Mouse (Mus musculus): ENCODE results near the gene Rab34.
"Not testable (repeated sequence)": the region's sequence is repeated elsewhere in the genome, so short reads cannot be mapped to it uniquely, and the experiment has no call there.

Gene Rab34

DNA sequence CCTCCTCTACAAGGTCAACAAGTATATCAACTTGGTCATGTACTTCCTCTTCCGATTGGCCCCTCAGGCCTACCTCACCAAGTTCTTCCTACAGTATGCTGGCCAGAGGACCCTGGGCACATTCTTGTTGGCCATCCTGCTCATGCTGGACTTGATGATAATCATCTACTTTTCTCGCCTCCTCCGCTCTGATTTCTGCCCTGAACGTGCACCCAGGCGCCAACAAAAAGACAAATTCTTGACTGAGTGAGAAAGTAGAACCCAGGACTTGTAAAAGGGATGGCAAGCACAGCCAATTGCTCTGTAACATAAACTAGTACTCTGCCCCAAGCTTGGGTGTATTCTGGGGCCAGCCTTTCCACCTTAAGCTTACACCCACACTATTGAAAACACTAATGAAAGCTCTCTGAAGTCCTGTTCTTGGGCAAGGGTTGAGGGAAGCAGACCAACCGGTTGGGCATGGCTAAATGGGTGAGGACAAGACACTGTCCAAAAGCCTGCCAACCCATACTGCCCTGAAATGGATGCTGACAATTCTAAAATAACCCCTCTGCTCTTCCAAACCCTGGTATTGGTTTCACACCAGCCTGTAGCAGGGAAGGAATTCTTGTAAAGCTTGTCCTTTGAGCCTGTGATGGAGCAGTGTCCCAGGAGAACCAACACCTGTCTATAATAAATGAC, 8.0 kb upstream of the Rab34 start:
- H3K27me3 ChIP-seq (ENCODE audit: insufficient read depth, low read length), result no peaks in the 10 kb centered on the region
- peaks cover 56% of the 10 kb centered on the region for H3K4me1 ChIP-seq (replicated peaks; ENCODE audit: low read depth, low read length)
- no peaks in the 10 kb centered on the region for H3K9me3 ChIP-seq (ENCODE audit: low read length)
- H3K36me3 ChIP-seq (ENCODE audit: insufficient read depth, low read length), result peaks cover 41% of the 10 kb centered on the region
- peak overlapping the region; percentile 99 for H3K4me3 ChIP-seq (replicated peaks; ENCODE audit: low read length)
- no peak for TF ChIP-seq NANOG (IDR thresholded peaks at IDR 0.05; ENCODE audit: borderline replicate concordance, low read length)
- TF ChIP-seq CTCF (conservative IDR thresholded peaks at IDR 0.05; ENCODE audit: low read length), result no peak
- no peak for TF ChIP-seq POU5F1 (IDR thresholded peaks at IDR 0.05; ENCODE audit: borderline replicate concordance, low read length)

DNA sequence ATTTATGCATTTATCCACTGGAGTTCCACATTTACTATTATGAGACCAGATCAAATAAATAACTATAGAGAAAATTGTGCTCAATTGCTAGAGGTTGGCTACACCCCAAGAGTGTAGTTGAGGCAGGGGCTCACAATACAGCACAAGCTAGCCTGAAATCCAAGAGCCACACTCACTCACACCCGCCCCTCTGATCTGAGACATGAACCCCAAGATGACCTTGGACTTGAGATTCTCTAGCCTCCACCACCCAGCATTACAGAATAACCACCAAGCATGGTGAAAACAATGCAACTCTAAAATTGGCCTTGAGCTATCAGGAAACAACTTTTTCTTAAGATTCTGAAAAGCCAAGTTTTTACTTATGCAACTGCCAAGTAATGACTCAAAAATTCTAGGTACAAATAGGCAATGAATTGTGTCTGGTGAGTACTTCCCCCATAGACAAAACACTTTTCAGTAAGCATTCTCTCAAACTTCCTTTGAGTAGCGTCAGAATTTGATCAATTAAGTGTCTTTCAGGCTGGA, 6.3 kb upstream of the Rab34 start:
- Histone ChIP-seq H3K9me3 (ENCODE audit: low read length) (no peaks in the 10 kb centered on the region), H3K4me3 (replicated peaks; ENCODE audit: low read length) (peak overlapping the region; percentile 99), H3K4me1 (replicated peaks; ENCODE audit: low read depth, low read length) (peaks cover 59% of the 10 kb centered on the region), H3K27me3 (ENCODE audit: insufficient read depth, low read length) (no peaks in the 10 kb centered on the region), H3K36me3 (ENCODE audit: insufficient read depth, low read length) (peaks cover 41% of the 10 kb centered on the region)
- TF ChIP-seq NANOG (IDR thresholded peaks at IDR 0.05; ENCODE audit: borderline replicate concordance, low read length), result no peak
- no peak for TF ChIP-seq POU5F1 (IDR thresholded peaks at IDR 0.05; ENCODE audit: borderline replicate concordance, low read length)

DNA sequence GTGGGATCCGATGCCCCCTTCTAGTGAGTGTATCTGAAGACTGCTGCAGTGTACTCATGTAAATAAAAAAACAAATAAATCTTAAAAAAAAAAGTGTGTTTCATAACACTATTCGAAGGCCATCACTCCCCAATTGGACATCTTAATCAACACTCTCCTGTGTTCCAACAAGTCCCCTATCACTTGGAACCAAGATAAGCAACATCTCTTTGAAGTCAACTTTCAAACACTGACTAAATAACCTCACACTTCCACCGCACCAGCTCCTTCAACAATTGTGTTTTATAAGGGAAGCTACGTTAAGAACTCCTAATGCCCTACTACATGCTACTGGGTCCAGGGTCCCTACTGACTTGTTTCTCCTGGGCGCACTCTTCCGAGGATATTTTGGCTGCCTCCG, 5.8 kb upstream of the Rab34 start:
- H3K36me3 ChIP-seq (ENCODE audit: insufficient read depth, low read length), result peaks cover 41% of the 10 kb centered on the region
- H3K9me3 ChIP-seq (ENCODE audit: low read length), result no peaks in the 10 kb centered on the region
- H3K4me1 ChIP-seq (replicated peaks; ENCODE audit: low read depth, low read length), result peaks cover 59% of the 10 kb centered on the region
- peak overlapping the region; percentile 99 for H3K4me3 ChIP-seq (replicated peaks; ENCODE audit: low read length)
- H3K27me3 ChIP-seq (ENCODE audit: insufficient read depth, low read length), result no peaks in the 10 kb centered on the region
- TF ChIP-seq CTCF (conservative IDR thresholded peaks at IDR 0.05; ENCODE audit: low read length) (no peak), NANOG (IDR thresholded peaks at IDR 0.05; ENCODE audit: borderline replicate concordance, low read length) (no peak), POU5F1 (IDR thresholded peaks at IDR 0.05; ENCODE audit: borderline replicate concordance, low read length) (no peak)

DNA sequence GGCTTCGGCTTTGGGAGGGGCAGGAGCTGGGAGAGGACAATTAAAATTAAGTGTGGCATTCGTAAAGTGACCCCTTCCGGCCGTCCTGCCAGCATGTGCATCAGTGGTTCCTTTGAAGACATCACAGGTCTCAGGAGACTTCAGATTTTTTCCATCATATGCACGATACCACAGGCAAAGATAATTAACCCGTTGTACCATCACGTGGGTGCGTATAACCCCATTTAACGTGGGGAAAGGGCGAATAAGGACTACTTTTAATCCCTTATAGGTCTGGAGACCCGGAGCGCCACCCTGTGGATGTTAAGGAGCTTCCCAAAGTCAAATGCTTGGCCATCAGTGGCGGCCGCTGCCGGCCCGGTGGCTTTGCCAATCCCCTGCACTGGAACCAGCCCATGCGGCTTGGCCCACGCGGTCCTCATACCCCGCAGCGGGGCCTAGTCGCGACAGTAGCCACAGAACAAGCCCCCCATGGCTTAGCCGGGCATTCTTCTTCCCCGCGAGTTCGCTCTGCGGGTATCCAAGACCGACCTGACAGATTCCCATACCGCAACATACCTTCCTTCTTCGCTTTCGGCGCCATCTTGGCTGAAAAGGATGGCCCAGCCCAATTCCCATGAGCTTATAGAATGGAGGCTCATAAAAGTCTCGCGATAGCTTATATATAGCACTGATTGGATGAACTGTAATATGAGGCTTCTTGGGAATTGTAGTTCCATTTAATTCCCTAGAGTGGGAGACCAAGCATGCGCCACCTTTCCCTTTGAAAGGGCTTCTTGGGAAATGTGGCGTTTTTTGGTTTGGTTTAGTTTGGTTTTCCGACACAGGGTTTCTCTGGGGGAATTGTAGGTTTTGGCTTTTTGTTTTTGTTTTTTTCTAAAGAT, 5.0 kb upstream of the Rab34 start, which contains the start of gene Rpl23a:
Gene Rpl23a (minus strand): TSS at position 624 of the 884 bp plus-strand sequence.
- Histone ChIP-seq H3K4me1 (replicated peaks; ENCODE audit: low read depth, low read length) (peaks cover 62% of the 10 kb centered on the region), H3K36me3 (ENCODE audit: insufficient read depth, low read length) (peaks cover 41% of the 10 kb centered on the region), H3K4me3 (replicated peaks; ENCODE audit: low read length) (peak within 1 kb of the TSS; percentile 99), H3K9me3 (ENCODE audit: low read length) (no peaks in the 10 kb centered on the region), H3K27me3 (ENCODE audit: insufficient read depth, low read length) (no peaks in the 10 kb centered on the region)
- no peak for TF ChIP-seq POU5F1 (IDR thresholded peaks at IDR 0.05; ENCODE audit: borderline replicate concordance, low read length)

DNA sequence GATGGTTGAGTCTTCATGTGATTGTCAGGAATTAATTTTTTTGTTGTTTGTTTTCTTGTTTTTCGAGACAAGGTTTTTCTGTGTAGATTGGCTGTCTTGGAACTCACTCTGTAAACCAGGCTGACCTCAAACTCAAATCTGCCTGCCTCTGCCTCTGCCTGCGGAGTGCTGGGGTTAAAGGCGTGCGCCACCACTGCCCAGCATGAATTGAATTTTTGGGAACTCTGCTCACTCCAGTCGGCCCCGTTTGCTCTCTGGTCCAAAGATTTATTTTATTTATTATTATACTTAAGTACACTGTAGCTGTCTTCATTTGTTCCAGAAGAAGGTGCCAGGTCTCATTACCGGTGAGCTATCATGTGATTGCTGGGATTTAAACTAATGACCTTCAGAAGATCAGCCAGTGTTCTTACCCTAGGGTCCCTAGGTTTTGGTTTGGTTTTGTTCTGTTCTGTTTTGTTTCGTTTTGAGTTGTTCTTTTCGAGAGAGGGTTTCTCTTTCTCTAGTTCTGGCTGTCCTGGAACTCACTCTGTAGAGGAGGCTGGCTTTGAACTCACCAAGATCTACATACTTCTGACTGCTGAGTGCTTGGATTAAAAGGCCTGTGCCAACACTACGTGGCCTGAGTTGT, 4.2 kb upstream of the Rab34 start:
- Histone ChIP-seq H3K9me3 (ENCODE audit: low read length) (no peaks in the 10 kb centered on the region), H3K4me3 (replicated peaks; ENCODE audit: low read length) (peak overlapping the region; percentile 99), H3K4me1 (replicated peaks; ENCODE audit: low read depth, low read length) (peaks cover 62% of the 10 kb centered on the region), H3K27me3 (ENCODE audit: insufficient read depth, low read length) (no peaks in the 10 kb centered on the region), H3K36me3 (ENCODE audit: insufficient read depth, low read length) (peaks cover 41% of the 10 kb centered on the region)
- TF ChIP-seq NANOG (IDR thresholded peaks at IDR 0.05; ENCODE audit: borderline replicate concordance, low read length), result no peak
- no peak for TF ChIP-seq POU5F1 (IDR thresholded peaks at IDR 0.05; ENCODE audit: borderline replicate concordance, low read length)

DNA sequence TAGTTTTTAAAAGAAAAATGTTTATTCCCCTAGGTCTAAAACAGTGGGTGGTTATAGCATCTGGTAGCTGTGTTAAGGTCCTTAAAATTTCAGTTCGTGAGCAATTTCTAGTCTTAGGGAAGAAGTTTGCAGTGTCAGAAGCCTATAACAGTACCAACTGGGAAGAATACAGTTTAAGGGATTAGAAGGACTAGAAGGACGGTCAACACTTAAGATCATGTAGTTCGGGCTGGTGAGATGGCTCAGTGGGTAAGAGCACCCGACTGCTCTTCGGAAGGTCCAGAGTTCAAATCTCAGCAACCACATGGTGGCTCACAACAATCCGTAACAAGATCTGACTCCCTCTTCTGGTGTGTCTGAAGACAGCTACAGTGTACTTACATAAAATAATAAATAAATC, 3.5 kb upstream of the Rab34 start:
- peaks cover 35% of the 10 kb centered on the region for H3K36me3 ChIP-seq (ENCODE audit: insufficient read depth, low read length)
- H3K4me3 ChIP-seq (replicated peaks; ENCODE audit: low read length), result peak overlapping the region; percentile 99
- H3K4me1 ChIP-seq (replicated peaks; ENCODE audit: low read depth, low read length), result peaks cover 63% of the 10 kb centered on the region
- H3K9me3 ChIP-seq (ENCODE audit: low read length); H3K27me3 ChIP-seq (ENCODE audit: insufficient read depth, low read length): not testable (repeated sequence)

DNA sequence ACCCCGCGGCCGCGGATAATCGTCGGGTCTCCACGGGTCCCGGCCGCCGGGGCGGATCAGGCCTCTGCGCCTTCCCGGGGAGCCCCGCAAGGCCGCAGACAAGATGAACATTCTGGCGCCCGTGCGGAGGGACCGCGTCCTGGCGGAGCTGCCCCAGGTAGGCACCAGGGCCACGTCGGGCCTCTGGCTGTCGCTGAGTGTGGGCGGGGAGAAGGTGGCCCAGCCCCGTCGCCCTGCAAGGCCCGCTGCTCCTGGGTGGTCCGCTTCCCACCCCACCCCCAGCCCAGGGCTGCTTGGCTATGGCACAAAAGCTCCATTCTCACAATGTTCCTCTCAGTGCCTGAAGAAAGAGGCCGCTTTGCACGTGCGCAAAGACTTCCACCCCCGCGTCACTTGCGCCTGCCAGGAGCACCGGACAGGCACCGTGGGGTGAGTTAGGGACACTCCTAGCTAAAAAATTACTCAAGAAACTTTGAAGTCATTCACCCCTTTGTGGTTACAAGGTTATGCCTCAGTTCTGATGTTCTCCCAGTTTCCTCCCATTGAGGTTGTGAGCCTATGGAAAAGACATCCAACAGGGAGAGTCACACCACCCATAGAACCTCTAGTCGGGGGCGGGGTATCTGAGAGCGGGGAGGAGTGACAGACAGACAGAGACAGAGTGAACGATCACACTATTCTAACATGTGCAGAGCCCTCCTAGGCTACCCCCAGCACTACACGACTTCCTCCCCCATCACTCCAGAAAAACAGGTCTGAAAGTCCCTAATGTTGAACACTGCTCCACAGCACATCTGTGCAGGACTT, 1.2 kb downstream of the Rab34 start:
- H3K4me3 ChIP-seq (replicated peaks; ENCODE audit: low read length), result peak overlapping the region; percentile 91
- H3K4me1 ChIP-seq (replicated peaks; ENCODE audit: low read depth, low read length), result peaks cover 63% of the 10 kb centered on the region
- no peak for TF ChIP-seq CTCF (conservative IDR thresholded peaks at IDR 0.05; ENCODE audit: low read length)
- peak; percentile 28; the same call in 1 of the 2 replicates for TF ChIP-seq NANOG (IDR thresholded peaks at IDR 0.05; ENCODE audit: borderline replicate concordance, low read length)
- no peaks in the 10 kb centered on the region for H3K9me3 ChIP-seq (ENCODE audit: low read length)
- H3K27me3 ChIP-seq (ENCODE audit: insufficient read depth, low read length), result no peaks in the 10 kb centered on the region
- peaks cover 29% of the 10 kb centered on the region for H3K36me3 ChIP-seq (ENCODE audit: insufficient read depth, low read length)

DNA sequence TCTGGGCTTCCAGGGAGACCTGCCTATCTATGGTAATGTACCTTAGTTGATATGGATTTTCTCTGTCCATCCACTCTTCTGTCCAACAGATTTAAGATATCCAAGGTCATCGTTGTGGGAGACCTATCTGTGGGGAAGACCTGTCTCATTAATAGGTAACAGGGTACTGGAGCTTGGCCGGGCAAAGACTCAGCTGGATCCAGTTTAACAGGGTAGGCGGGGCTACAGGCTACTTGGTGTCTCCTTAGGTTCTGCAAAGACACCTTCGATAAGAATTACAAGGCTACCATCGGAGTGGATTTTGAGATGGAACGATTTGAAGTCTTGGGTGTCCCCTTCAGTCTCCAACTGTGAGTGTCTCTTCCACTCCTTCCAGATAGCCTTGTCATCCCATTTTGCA, 1.8 kb downstream of the Rab34 start:
- Histone ChIP-seq H3K36me3 (ENCODE audit: insufficient read depth, low read length) (peaks cover 29% of the 10 kb centered on the region), H3K27me3 (ENCODE audit: insufficient read depth, low read length) (no peaks in the 10 kb centered on the region), H3K4me1 (replicated peaks; ENCODE audit: low read depth, low read length) (peaks cover 64% of the 10 kb centered on the region), H3K9me3 (ENCODE audit: low read length) (no peaks in the 10 kb centered on the region), H3K4me3 (replicated peaks; ENCODE audit: low read length) (peak overlapping the region; percentile 91)
- TF ChIP-seq CTCF (conservative IDR thresholded peaks at IDR 0.05; ENCODE audit: low read length) (no peak), POU5F1 (IDR thresholded peaks at IDR 0.05; ENCODE audit: borderline replicate concordance, low read length) (no peak), NANOG (IDR thresholded peaks at IDR 0.05; ENCODE audit: borderline replicate concordance, low read length) (no peak)

Measured in E14TG2a.4 (cell line).